Mouse (Mus musculus) embryonic fibroblast, embryonic 13.5 days (primary cell): ENCODE measurements around the gene Gm5624. TPM values are rescaled to one million over a fixed set of nuclear protein-coding genes. Genes with fewer than 3 reads are reported as not detected.
"Not testable (repeated sequence)": the region's sequence is repeated elsewhere in the genome, so short reads cannot be mapped to it uniquely, and the experiment has no call there.

Experiments
- H3K27ac ChIP-seq: 2 replicates; pipeline ENCODE4 v1.5.1; 2012; ENCODE audit warnings: low read length, control low read depth, inconsistent platforms; ENCODE audit not compliant: insufficient read depth
- H3K4me1 ChIP-seq: 2 replicates; pipeline ENCODE4 v1.6.1; 2011; ENCODE audit warnings: low read length; ENCODE audit not compliant: control insufficient read depth, insufficient read depth
- H3K4me3 ChIP-seq: 2 replicates; pipeline ENCODE4 v1.5.1; 2011; ENCODE audit warnings: mild to moderate bottlenecking, control low read depth, low read length; ENCODE audit not compliant: insufficient read depth
- polyA plus RNA-seq: library from polyadenylated mRNA; stranded (reverse); fragments of >200 nt; gene quantifications from 2 replicates; pipeline ENCODE4 v1.2.4, GENCODE M21; 2011; ENCODE audit warnings: low read depth; ENCODE audit not compliant: missing spikeins, insufficient read length

The Gm5624 gene
- polyA plus RNA-seq = not detected in 2 replicates

GRCm38 (mm10) chr14:44627737-44628136, at the start of gene Gm5624:
Gm5624 (minus strand) TSS chr14:44627938.
- not testable (repeated sequence) for H3K27ac ChIP-seq, H3K4me1 ChIP-seq, H3K4me3 ChIP-seq

- H3K4me3 ChIP-seq, H3K27ac ChIP-seq, H3K4me1 ChIP-seq: not testable (repeated sequence)
Observed at GRCm38 (mm10) chr14:44591765-44592164, 36.0 kb downstream of the Gm5624 start.

DNA sequence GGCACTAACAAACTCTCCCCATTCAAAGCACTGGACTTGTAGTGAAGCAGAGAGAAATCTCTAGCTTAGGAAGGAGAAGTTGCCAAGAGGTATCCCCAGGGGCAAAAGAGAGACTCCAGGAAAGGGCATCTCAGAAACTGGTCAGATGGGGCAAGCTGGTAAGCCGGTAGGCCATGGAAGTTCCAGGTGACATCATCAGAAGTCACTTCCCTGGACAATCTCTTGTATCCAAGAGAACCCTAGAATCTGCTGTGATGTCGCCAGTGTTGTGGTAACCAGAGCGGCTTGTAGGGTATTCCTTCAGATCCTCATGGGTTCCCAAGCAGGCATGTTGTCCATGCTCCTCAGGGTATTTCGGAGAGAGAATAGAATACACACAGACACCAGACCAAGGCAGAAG, 44.9 kb downstream of the Gm5624 start, which contains the start of gene Gm8247:
Gm8247 (plus strand) TSS at position 301 of the 400 bp plus-strand sequence.
- H3K4me1 ChIP-seq, H3K4me3 ChIP-seq, H3K27ac ChIP-seq: not testable (repeated sequence)

- H3K4me1 ChIP-seq, H3K4me3 ChIP-seq, H3K27ac ChIP-seq: not testable (repeated sequence)
Observed at GRCm38 (mm10) chr14:44547961-44548360, 79.8 kb downstream of the Gm5624 start.

DNA sequence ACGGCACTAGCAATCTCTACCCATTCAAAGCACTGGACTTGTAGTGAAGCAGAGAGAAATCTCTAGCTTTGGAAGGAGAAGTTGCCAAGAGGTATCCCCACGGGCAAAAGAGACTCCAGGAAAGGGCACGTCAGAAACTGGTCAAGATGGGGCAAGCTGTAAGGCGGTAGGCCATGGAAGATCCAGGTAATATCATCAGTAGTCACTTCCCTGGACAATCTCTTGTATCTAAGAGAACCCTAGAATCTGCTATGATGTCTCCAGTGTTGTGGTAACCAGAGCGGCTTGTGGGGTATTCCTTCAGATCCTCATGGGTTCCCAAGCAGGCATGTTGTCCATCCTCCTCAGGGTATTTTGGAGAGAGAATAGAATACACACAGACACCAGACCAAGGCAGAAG, 109.8 kb downstream of the Gm5624 start, which contains the start of gene Gm17093:
Gm17093 (plus strand) TSS at position 301 of the 400 bp plus-strand sequence.
- not testable (repeated sequence) for H3K4me3 ChIP-seq, H3K27ac ChIP-seq, H3K4me1 ChIP-seq

Other genes with a start within 250 kb of the Gm5624 start
- not detected in 2 replicates for gene Gm3371, start 217.2 kb downstream of the Gm5624 start, polyA plus RNA-seq
- not detected in 2 replicates for gene Gm8232, start 194.3 kb downstream of the Gm5624 start, polyA plus RNA-seq
- gene BC061237, start 135.5 kb downstream of the Gm5624 start, polyA plus RNA-seq = not detected in 2 replicates
- not detected in 2 replicates for gene Gm17093, start 109.7 kb downstream of the Gm5624 start, polyA plus RNA-seq
- gene Gm8247, start 44.8 kb downstream of the Gm5624 start, polyA plus RNA-seq = not detected in 2 replicates
- gene Gm8257, start 78.5 kb upstream of the Gm5624 start, polyA plus RNA-seq = not detected in 2 replicates
- not detected in 2 replicates for gene Gm8267, start 122.4 kb upstream of the Gm5624 start, polyA plus RNA-seq
- gene Ptgdr, start 231.4 kb upstream of the Gm5624 start, polyA plus RNA-seq = not detected in 2 replicates